ENCODE assay signal across 8 mouse cellular contexts in genomic region chr12:99645418-99645817, GRCm38 (mm10).
A peak's percentile ranks its signal among the peaks of the same experiment; 100 is the strongest.
DNase-seq lines count a peak whose midpoint lies in the region; ATAC-seq lines count a peak whose summit lies in the region.
"Had no signal": no experiment of that assay in that cellular context is flagged by ENCODE, and none has a peak within 500 bp of the region (broad histone marks: within the 10 kb centered on the region; RNA-seq: fewer than 3 reads in every experiment).

No protein-coding gene starts in this region.

- H3K9ac ChIP-seq in heart, embryonic 12.5 days: no peak overlapping the region

- H3K4me3 ChIP-seq in heart, embryonic 12.5 days: no peak overlapping the region
- H3K4me3 ChIP-seq: megakaryocyte, embryonic 14.5 days had no signal

- H3K27ac ChIP-seq in heart, embryonic 12.5 days (ENCODE audit: poor library complexity, severe bottlenecking): no peak overlapping the region

- H3K9me3 ChIP-seq in heart, embryonic 12.5 days (replicated peaks): peaks cover 30% of the 10 kb centered on the region

- peak; percentile 92 for ATAC-seq in heart, embryonic 12.5 days (ENCODE audit: insufficient number of reproducible peaks, low FRiP score)

- intact Hi-C loops in left cerebral cortex, postnatal 14 days (cut with DNase I): no loop called here

- H3K27me3 ChIP-seq in heart, embryonic 12.5 days (replicated peaks): no peaks in the 10 kb centered on the region
- H3K27me3 ChIP-seq: megakaryocyte, embryonic 14.5 days had no signal

- H3K4me1 ChIP-seq in heart, embryonic 12.5 days (replicated peaks): 0 out of 2 replicates have a peak, but pooled peaks cover 2% of the 10 kb centered on the region

- H3K36me3 ChIP-seq in heart, embryonic 12.5 days: no peaks in the 10 kb centered on the region

- WGBS in heart, embryonic 12.5 days: 90% methylated on average over 18 of the region's 18 CpGs

- no peak overlapping the region for H3K4me2 ChIP-seq in heart, embryonic 12.5 days

- peak; percentile 16 for DNase-seq in kidney, adult 11 months
- no peak for DNase-seq in kidney, postnatal 10 days
- peak; percentile 60 for DNase-seq in cerebellum, adult 9-10 months
- peak; percentile 46 to 67 for DNase-seq in left cerebral cortex, postnatal 14 days (ENCODE audit: low spot score in 2 of 2)
- DNase-seq in ovary, adult 18-20 months (ENCODE audit: low spot score): peak; percentile 41
- DNase-seq in urinary bladder, postnatal 4 days (ENCODE audit: low spot score in 2 of 2): peak; percentile 69 to 71
